Mouse (Mus musculus) spleen, adult 12 weeks (tissue): Measurements from ENCODE around the gene Psme2b.
"Not testable (repeated sequence)": the region's sequence is repeated elsewhere in the genome, so short reads cannot be mapped to it uniquely, and the experiment has no call there.

Source experiments
- DNase-seq: peaks from one replicate; pipeline ENCODE4 v3.0.0; 2022; ENCODE audit warnings: low spot score

The Psme2b gene

GRCm38 (mm10) chr11:48946090-48946489, at the start of gene Psme2b:
Gene Psme2b, minus strand, starts transcription at chr11:48946190.
- not testable (repeated sequence) for DNase-seq

GRCm38 (mm10) chr11:48994018-48994417, 48.0 kb upstream of the Psme2b start, which contains the start of gene Tgtp1:
Gene Tgtp1, minus strand, starts transcription at chr11:48994172.
- DNase-seq = not testable (repeated sequence)

GRCm38 (mm10) chr11:48993296-48993695, 47.3 kb upstream of the Psme2b start:
- not testable (repeated sequence) for DNase-seq

- DNase-seq = not testable (repeated sequence)
These were observed 45.9 kb upstream of the Psme2b start, which contains the start of gene Gm12185 for GRCm38 (mm10) chr11:48991740-48992520. Gene Gm12185, minus strand, starts transcription at chr11:48992226.

- DNase-seq = not testable (repeated sequence)
These were observed 44.0 kb upstream of the Psme2b start for GRCm38 (mm10) chr11:48989981-48990380.

- not testable (repeated sequence) for DNase-seq
These were observed 42.2 kb upstream of the Psme2b start for GRCm38 (mm10) chr11:48988219-48988618.

- not testable (repeated sequence) for DNase-seq
These were observed 36.9 kb upstream of the Psme2b start for GRCm38 (mm10) chr11:48982848-48983247.

- not testable (repeated sequence) for DNase-seq
These were observed 34.1 kb upstream of the Psme2b start for GRCm38 (mm10) chr11:48980052-48980451.

GRCm38 (mm10) chr11:48979251-48979650, 33.3 kb upstream of the Psme2b start, which contains the start of gene 9930111J21Rik1:
Gene 9930111J21Rik1, minus strand, starts transcription at chr11:48979398.
- DNase-seq = not testable (repeated sequence)

GRCm38 (mm10) chr11:48978240-48978939, 32.4 kb upstream of the Psme2b start, which contains the start of gene Olfr56:
Gene Olfr56, plus strand, starts transcription at chr11:48978889.
- DNase-seq = not testable (repeated sequence)

GRCm38 (mm10) chr11:48974686-48975085, 28.7 kb upstream of the Psme2b start:
- not testable (repeated sequence) for DNase-seq

- DNase-seq = not testable (repeated sequence)
These were observed 6.7 kb downstream of the Psme2b start for GRCm38 (mm10) chr11:48939286-48939685.

GRCm38 (mm10) chr11:48935291-48935690, 10.7 kb downstream of the Psme2b start:
- not testable (repeated sequence) for DNase-seq

- not testable (repeated sequence) for DNase-seq
These were observed 12.1 kb downstream of the Psme2b start for GRCm38 (mm10) chr11:48933923-48934322.

- not testable (repeated sequence) for DNase-seq
These were observed 12.6 kb downstream of the Psme2b start for GRCm38 (mm10) chr11:48933422-48933821.

- not testable (repeated sequence) for DNase-seq
These were observed 17.9 kb downstream of the Psme2b start for GRCm38 (mm10) chr11:48928068-48928467.

- DNase-seq = not testable (repeated sequence)
These were observed 19.6 kb downstream of the Psme2b start for GRCm38 (mm10) chr11:48926437-48926836.

GRCm38 (mm10) chr11:48923818-48924217, 22.2 kb downstream of the Psme2b start:
- not testable (repeated sequence) for DNase-seq

GRCm38 (mm10) chr11:48918380-48918779, 27.6 kb downstream of the Psme2b start:
- DNase-seq = no peak

GRCm38 (mm10) chr11:48913611-48914010, 32.4 kb downstream of the Psme2b start:
- no peak for DNase-seq

- no peak for DNase-seq
These were observed 37.5 kb downstream of the Psme2b start for GRCm38 (mm10) chr11:48908459-48908858.

- DNase-seq = no peak
These were observed 44.0 kb downstream of the Psme2b start, which contains the start of gene Gm5431 for GRCm38 (mm10) chr11:48902021-48902420. Gene Gm5431, minus strand, starts transcription at chr11:48902214.

GRCm38 (mm10) chr11:48901567-48901930, 44.4 kb downstream of the Psme2b start:
- DNase-seq = peak; percentile 3
